Mouse (Mus musculus): ENCODE data around the gene Fkbp8. TPM values are rescaled to one million over a fixed set of nuclear protein-coding genes. Genes with fewer than 3 reads are reported as not detected.

The Fkbp8 gene
- polyA plus RNA-seq, 2 experiments from 2014 or later = 117 to 159 TPM

- no peak for ATAC-seq
These were observed 33.0 kb downstream of the Fkbp8 start for GRCm38 (mm10) chr8:70560564-70560963.

DNA sequence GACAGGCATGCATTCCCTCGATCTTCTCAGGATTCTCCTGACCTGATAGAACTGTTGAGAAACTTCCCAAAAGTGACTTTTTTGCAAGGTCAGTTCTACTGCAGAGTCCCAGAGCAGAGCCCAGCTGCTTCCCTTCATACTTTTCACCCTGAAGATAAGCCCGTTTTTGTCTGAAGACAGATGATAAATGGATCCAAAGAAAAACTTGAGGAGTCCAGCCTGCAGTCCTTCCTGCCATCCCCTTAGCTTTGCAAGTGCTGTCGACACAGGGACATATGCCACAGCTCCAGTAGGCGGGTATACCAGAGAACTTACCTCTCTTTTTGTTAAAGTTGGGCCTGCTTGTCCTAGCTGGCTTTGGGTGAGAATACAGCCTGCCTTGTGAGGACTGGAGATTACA is 33.8 kb downstream of the Fkbp8 start:
- ATAC-seq = no peak

DNA sequence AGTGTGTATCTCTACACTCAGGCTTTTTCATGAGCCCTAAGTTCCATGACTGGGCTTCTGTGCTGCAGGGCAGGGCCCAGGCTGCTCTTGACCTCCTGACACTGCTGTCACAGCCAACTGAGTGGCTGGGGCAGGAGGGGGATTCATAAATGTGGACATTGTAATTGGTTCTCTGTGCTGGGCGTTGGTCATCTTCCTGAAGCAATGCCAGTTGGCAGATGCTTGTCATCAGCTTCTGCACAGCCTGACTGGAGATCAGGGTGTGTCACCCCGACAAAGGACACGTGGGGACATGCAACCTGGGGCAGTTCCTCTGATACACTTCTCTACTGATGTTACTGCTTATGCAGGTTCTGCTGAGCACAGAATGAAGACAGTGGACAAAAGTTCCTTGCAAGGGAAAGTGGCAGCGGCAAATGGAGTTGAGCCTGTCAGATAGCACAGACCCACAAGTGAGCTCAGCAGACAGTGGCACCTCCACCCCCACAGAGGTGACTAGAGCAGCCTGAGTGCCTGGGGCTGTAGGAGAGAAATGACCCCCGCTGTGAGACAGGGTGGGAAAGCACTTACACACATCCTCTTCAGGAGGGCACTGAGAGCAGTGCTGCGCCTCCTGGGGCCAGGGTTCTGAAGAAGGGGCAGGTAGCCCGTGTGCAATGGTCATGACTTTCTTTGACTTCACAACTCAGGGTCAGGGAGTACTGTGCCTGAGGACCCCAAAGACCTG is 34.4 kb downstream of the Fkbp8 start:
- no peak for ATAC-seq

- ATAC-seq = no peak
These were observed 35.3 kb downstream of the Fkbp8 start for GRCm38 (mm10) chr8:70562802-70563201.

DNA sequence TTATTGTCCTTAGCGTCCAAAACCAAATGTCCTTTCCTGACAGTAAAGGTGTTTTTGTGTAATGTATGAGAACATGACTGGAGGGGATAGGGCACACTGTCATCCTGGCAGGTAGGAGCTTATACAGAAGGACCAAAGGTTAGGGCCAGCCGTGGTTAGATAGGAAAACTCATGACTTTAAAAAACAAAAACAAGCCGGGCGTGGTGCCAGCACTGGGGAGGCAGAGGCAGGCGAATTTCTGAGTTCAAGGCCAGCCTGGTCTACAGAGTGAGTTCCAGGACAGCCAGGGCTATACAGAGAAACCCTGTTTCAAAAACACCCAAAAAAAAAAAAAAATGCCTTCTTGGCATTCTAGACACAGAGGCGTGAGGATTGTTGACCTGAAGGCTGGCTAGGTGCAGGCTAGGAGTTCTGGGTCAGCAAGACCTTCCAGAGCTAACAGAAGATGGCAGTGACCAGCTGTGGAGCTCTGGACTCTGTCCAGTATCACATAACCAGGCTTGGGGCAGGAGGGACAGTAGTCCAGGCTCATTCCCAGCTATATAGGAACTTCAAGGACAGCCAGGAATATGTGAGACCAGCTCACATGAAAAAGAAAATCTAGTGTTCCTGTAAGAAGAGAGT is 36.4 kb downstream of the Fkbp8 start:
- no peak for ATAC-seq

- ATAC-seq = no peak
These were observed 37.2 kb downstream of the Fkbp8 start for GRCm38 (mm10) chr8:70564696-70565235.

- no peak for ATAC-seq
These were observed 38.0 kb downstream of the Fkbp8 start for GRCm38 (mm10) chr8:70565561-70565960.

- no peak for ATAC-seq
These were observed 42.8 kb downstream of the Fkbp8 start for GRCm38 (mm10) chr8:70570360-70570759.

GRCm38 (mm10) chr8:70570990-70571389 is 43.5 kb downstream of the Fkbp8 start:
- no peak for ATAC-seq

- no peak for ATAC-seq
These were observed 46.8 kb downstream of the Fkbp8 start for GRCm38 (mm10) chr8:70574302-70574701.

DNA sequence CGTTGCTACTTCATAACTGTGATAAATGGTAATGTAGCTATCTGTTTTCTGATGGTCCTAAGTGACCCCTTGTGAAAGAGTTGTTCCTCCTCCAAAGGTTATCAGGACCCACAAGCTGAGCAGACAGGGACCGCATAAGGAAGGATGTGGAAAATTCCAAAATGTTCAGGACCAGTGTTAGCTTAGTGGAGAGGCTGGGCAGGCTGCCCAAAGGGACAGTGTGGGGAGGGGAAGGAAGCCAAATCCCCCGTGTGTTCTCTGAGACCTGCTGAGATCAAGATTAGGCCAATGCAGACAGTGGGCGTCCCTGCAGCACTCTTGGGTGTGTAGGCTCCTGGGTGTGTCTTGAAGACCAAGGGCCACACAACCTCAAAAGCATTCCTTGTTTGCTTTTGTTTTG is 47.4 kb downstream of the Fkbp8 start:
- no peak for ATAC-seq

DNA sequence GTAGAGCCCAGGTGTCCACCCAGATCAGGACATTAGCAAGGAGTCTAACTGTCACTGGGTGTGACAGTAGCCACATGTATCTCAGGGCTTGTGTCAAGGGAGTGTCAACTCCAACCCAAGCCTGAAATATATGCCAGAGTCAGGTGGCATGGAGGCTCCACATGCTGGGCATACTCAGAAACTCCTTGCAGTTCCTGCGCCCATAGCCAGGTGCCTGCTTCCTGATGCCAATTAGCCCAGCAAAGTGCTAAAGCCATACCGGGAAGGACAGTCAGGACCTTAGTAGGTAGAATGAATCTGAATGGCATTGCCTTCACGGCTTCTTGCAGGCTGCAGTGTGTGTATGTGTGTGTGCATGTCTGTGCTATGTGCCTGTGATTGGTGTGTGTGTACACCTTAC is 49.7 kb downstream of the Fkbp8 start:
- no peak for ATAC-seq

DNA sequence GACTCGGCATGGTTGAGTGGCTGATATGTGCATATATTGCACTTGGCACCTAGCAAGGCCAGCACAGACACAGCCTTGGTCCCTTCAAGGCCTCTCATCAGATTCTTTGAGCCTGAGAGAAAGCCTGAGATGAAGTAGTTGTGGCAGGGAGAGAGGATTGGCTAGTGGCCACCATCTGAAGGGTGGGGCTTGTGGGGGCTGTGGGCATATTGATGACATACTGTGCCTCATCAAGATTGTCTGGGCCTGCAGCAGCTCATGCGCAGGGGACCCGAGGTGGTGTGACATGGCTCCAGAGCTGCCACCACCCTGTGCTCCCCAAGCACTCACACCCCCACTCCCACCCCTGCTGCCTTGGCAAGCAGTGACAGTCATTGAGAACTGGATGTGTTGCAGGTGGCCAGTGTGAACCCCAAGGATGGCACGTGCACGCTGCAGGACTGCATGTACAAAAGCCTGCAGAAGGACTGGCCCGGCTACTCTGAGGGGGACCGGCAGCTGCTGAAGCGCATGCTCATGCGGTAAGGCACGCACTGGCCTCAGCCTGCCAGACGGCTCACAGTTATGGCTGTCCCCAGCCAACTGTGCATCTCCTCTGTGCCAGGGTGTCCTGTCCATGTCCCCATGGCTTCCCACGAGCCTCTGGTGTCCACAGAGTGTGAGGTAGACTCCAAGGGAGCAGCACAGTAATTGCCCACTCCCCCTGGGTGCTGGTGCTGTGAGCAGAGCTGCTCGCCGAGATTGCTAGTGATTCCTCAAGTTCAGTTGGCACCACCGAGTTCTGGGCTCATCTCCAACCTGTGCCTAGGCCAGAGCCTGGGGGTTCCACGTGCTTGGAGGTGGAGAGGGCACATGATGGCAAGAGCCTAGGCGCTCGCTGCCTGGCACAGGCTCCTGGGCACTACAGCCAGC is 56.2 kb downstream of the Fkbp8 start:
- ATAC-seq = no peak

- no peak for ATAC-seq
These were observed 57.2 kb downstream of the Fkbp8 start for GRCm38 (mm10) chr8:70584606-70585257.

Other genes starting within 250 kb of the Fkbp8 start
- 1 to 10 TPM in 1 of 2 experiments, under 1 TPM in 1; 0.62 to 1.6 TPM for gene Homer3, start 244.9 kb upstream of the Fkbp8 start, polyA plus RNA-seq (2017; shearing (Covaris generic))
- 10 to 100 TPM; 57.8 to 74.2 TPM for gene Ddx49, start 225.2 kb upstream of the Fkbp8 start, polyA plus RNA-seq (2017; shearing (Covaris generic))
- 100 to 1,000 TPM; 321 to 359 TPM for gene Cope, start 225.2 kb upstream of the Fkbp8 start, polyA plus RNA-seq (2017; shearing (Covaris generic))
- not detected for gene Cers1, start 211.9 kb upstream of the Fkbp8 start, polyA plus RNA-seq (2017; shearing (Covaris generic))
- gene Gdf1, start 197.9 kb upstream of the Fkbp8 start, polyA plus RNA-seq (2017; shearing (Covaris generic)) = under 1 TPM in 1 of 2 experiments, not detected in 1; 0.71 TPM
- gene Upf1, start 174.4 kb upstream of the Fkbp8 start, polyA plus RNA-seq (2017; shearing (Covaris generic)) = 10 to 100 TPM; 11.4 to 14.5 TPM
- gene Comp, start 154.2 kb upstream of the Fkbp8 start, polyA plus RNA-seq (2017; shearing (Covaris generic)) = under 1 TPM in 1 of 2 experiments, not detected in 1; 0.28 TPM
- gene Crtc1, start 88.1 kb upstream of the Fkbp8 start, polyA plus RNA-seq (2017; shearing (Covaris generic)) = 1 to 10 TPM; 7.6 to 9.3 TPM
- gene Klhl26, start 50.8 kb upstream of the Fkbp8 start, polyA plus RNA-seq (2017; shearing (Covaris generic)) = 10 to 100 TPM in 1 of 2 experiments, 1 to 10 TPM in 1; 7.2 to 20.1 TPM
- not detected for gene Tmem59l, start 40.4 kb upstream of the Fkbp8 start, polyA plus RNA-seq (2017; shearing (Covaris generic))
- gene Crlf1, start 34.6 kb upstream of the Fkbp8 start, polyA plus RNA-seq (2017; shearing (Covaris generic)) = not detected
- 10 to 100 TPM; 82.2 to 83.2 TPM for gene Rex1bd, start 21.0 kb upstream of the Fkbp8 start, polyA plus RNA-seq (2017; shearing (Covaris generic))
- 1,000 to 10,000 TPM; 3,148 to 3,732 TPM for gene Uba52, start 16.9 kb upstream of the Fkbp8 start, polyA plus RNA-seq (2017; shearing (Covaris generic))
- gene Kxd1, start 232 bp downstream of the Fkbp8 start, polyA plus RNA-seq (2017; shearing (Covaris generic)) = 100 to 1,000 TPM; 146 to 173 TPM
- gene Ell, start 11.7 kb downstream of the Fkbp8 start, polyA plus RNA-seq (2017; shearing (Covaris generic)) = 10 to 100 TPM; 41.4 to 50.4 TPM
- 10 to 100 TPM; 26.0 to 58.7 TPM for gene Isyna1, start 66.6 kb downstream of the Fkbp8 start, polyA plus RNA-seq (2017; shearing (Covaris generic))
- gene Ssbp4, start 81.1 kb downstream of the Fkbp8 start, polyA plus RNA-seq (2017; shearing (Covaris generic)) = 10 to 100 TPM in 1 of 2 experiments, 1 to 10 TPM in 1; 5.9 to 15.0 TPM
- under 1 TPM; 0.43 to 0.89 TPM for gene Lrrc25, start 88.4 kb downstream of the Fkbp8 start, polyA plus RNA-seq (2017; shearing (Covaris generic))
- gene Gdf15, start 104.7 kb downstream of the Fkbp8 start, polyA plus RNA-seq (2017; shearing (Covaris generic)) = not detected
- gene Pgpep1, start 132.7 kb downstream of the Fkbp8 start, polyA plus RNA-seq (2017; shearing (Covaris generic)) = 1 to 10 TPM; 7.0 to 9.5 TPM
- gene Lsm4, start 145.5 kb downstream of the Fkbp8 start, polyA plus RNA-seq (2017; shearing (Covaris generic)) = 10 to 100 TPM; 86.8 to 94.5 TPM
- 10 to 100 TPM in 1 of 2 experiments, 1 to 10 TPM in 1; 7.6 to 23.3 TPM for gene Jund, start 171.2 kb downstream of the Fkbp8 start, polyA plus RNA-seq (2017; shearing (Covaris generic))
- under 1 TPM in 1 of 2 experiments, not detected in 1; 0.07 TPM for gene Iqcn, start 175.7 kb downstream of the Fkbp8 start, polyA plus RNA-seq (2017; shearing (Covaris generic))
- not detected for gene Gm3336, start 190.8 kb downstream of the Fkbp8 start, polyA plus RNA-seq (2017; shearing (Covaris generic))
- gene Pde4c, start 196.0 kb downstream of the Fkbp8 start, polyA plus RNA-seq (2017; shearing (Covaris generic)) = under 1 TPM; 0.66 to 0.94 TPM
- gene Rab3a, start 227.0 kb downstream of the Fkbp8 start, polyA plus RNA-seq (2017; shearing (Covaris generic)) = 1 to 10 TPM; 7.5 to 9.6 TPM
- gene Mpv17l2, start 233.2 kb downstream of the Fkbp8 start, polyA plus RNA-seq (2017; shearing (Covaris generic)) = 10 to 100 TPM; 30.2 to 39.2 TPM
- 1 to 10 TPM; 4.3 to 4.5 TPM for gene Pik3r2, start 249.0 kb downstream of the Fkbp8 start, polyA plus RNA-seq (2017; shearing (Covaris generic))